Mouse (Mus musculus) heart, postnatal 0 days (tissue): ENCODE data around the gene Fhit. TPM values are rescaled to one million over a fixed set of nuclear protein-coding genes. Genes with fewer than 3 reads are reported as not detected.

Experiments used
- ATAC-seq: fragments of 200-750 bp; cut with Nextera tagmentation; 2 replicates; pipeline ENCODE4 v1.8.0; 2017; ENCODE audit warnings: low read depth, moderate number of reproducible peaks, moderate library complexity; ENCODE audit not compliant: insufficient read depth
- DNase-seq: peaks from one replicate; pipeline ENCODE4 v3.0.0-alpha.2; 2016; ENCODE audit warnings: low spot score
- H3K27ac ChIP-seq: fragments of 300-500 bp; sonication (generic); 2 replicates; pipeline ENCODE4 v1.5.1; 2014; ENCODE audit warnings: low read depth, mild to moderate bottlenecking
- H3K27me3 ChIP-seq: fragments of 300-500 bp; sonication (generic); 2 replicates; pipeline ENCODE4 v1.6.1; 2014; ENCODE audit warnings: low read length, mixed read lengths; ENCODE audit not compliant: control insufficient read depth, insufficient read depth
- H3K36me3 ChIP-seq: fragments of 300-500 bp; sonication (generic); replicated peaks from 2 replicates; pipeline ENCODE4 v1.6.1; 2014; ENCODE audit warnings: low read length, mixed read lengths; ENCODE audit not compliant: control insufficient read depth, insufficient read depth
- H3K4me1 ChIP-seq: fragments of 300-500 bp; sonication (generic); 2 replicates; pipeline ENCODE4 v1.6.1; 2014; ENCODE audit warnings: antibody characterized with exemption; ENCODE audit not compliant: control insufficient read depth, insufficient read depth
- H3K4me2 ChIP-seq: fragments of 300-500 bp; sonication (generic); 2 replicates; pipeline ENCODE4 v1.6.1; 2014; ENCODE audit warnings: low read depth, mild to moderate bottlenecking, low read length, moderate library complexity
- H3K4me3 ChIP-seq: fragments of 300-500 bp; sonication (generic); 2 replicates; pipeline ENCODE4 v1.5.1; 2014; ENCODE audit warnings: low read depth, low read length
- H3K9ac ChIP-seq: fragments of 300-500 bp; sonication (generic); replicated peaks from 2 replicates; pipeline ENCODE4 v1.6.1; 2014; ENCODE audit warnings: low read depth, low read length, mixed read lengths
- H3K9me3 ChIP-seq: fragments of 300-500 bp; sonication (generic); replicated peaks from 2 replicates; pipeline ENCODE4 v1.6.1; 2016; ENCODE audit warnings: low read length; ENCODE audit not compliant: control insufficient read depth
- CTCF ChIP-seq: IDR thresholded peaks from 2 replicates; pipeline ENCODE4 v1.5.1; 2016; ENCODE audit warnings: antibody characterized with exemption, control low read depth, low read depth
- EP300 ChIP-seq: IDR thresholded peaks from 2 replicates; pipeline ENCODE4 v1.6.1; 2016; ENCODE audit warnings: antibody characterized with exemption, low read depth
- WGBS: fragments of 180-500 bp; shearing (Covaris S2); extraction: QIAGEN DNeasy Blood & Tissue Kit; methylation state at CpG from one replicate; pipeline ENCODE4 v1.1.7; 2014; 5-methylcytosine and 5-hydroxymethylcytosine counted together
- polyA plus RNA-seq: library from polyadenylated mRNA; unstranded; fragments of >200 nt; fragmentation: Nextera tagmentation; extraction: Ambion mirVana; gene quantifications from 2 replicates; pipeline ENCODE4 v1.2.1, GENCODE M21; 2015
- total RNA-seq: library from RNA; depleted of rRNA; stranded (reverse); fragments of >200 nt; gene quantifications from 2 replicates; pipeline ENCODE4 v1.2.3, GENCODE M21; 2014; ENCODE audit warnings: low replicate concordance

Fhit gene
- total and polyA plus RNA-seq, 2 experiments from 2014 or later: 4.1 to 5.2 TPM

GRCm38 (mm10) chr14:10415068-10415467 lies 746.8 kb downstream of the Fhit start:
- 73% methylated on average over 5 of the region's 5 CpGs for WGBS
- no peak overlapping the region for H3K4me3 ChIP-seq
- no peak for ATAC-seq

GRCm38 (mm10) chr14:10409306-10409962 lies 752.4 kb downstream of the Fhit start:
- TF ChIP-seq CTCF (no peak), EP300 (no peak)
- Histone ChIP-seq H3K4me1 (no peaks in the 10 kb centered on the region), H3K4me2 (no peak overlapping the region), H3K36me3 (no peaks in the 10 kb centered on the region), H3K4me3 (no peak overlapping the region), H3K27ac (no peak overlapping the region), H3K27me3 (no peaks in the 10 kb centered on the region), H3K9ac (no peak overlapping the region), H3K9me3 (no peaks in the 10 kb centered on the region)
- ATAC-seq (no peak), DNase-seq (no peak)
- 84% methylated on average over 3 of the region's 3 CpGs for WGBS

More at GRCm38 (mm10) chr14:10415068-10415467, 746.8 kb downstream of the Fhit start:
- Histone ChIP-seq H3K9me3 (no peaks in the 10 kb centered on the region), H3K27me3 (no peaks in the 10 kb centered on the region), H3K4me2 (no peak overlapping the region), H3K4me1 (no peaks in the 10 kb centered on the region), H3K9ac (no peak overlapping the region), H3K36me3 (no peaks in the 10 kb centered on the region), H3K27ac (no peak overlapping the region)
- no peak for TF ChIP-seq CTCF
- no peak for TF ChIP-seq EP300
- no peak for DNase-seq

- Histone ChIP-seq H3K27ac (no peak overlapping the region), H3K4me2 (no peak overlapping the region), H3K4me3 (no peak overlapping the region), H3K36me3 (no peaks in the 10 kb centered on the region), H3K9ac (no peak overlapping the region), H3K27me3 (no peaks in the 10 kb centered on the region), H3K4me1 (no peaks in the 10 kb centered on the region), H3K9me3 (no peaks in the 10 kb centered on the region)
- DNase-seq (no peak), ATAC-seq (no peak)
- 73% methylated on average over 1 of the region's 1 CpGs for WGBS
- TF ChIP-seq CTCF: no peak
- TF ChIP-seq EP300: no peak
These were observed 756.5 kb downstream of the Fhit start for GRCm38 (mm10) chr14:10405346-10405745.

GRCm38 (mm10) chr14:10367783-10368680 lies 793.8 kb downstream of the Fhit start:
- H3K4me3 ChIP-seq: no peak overlapping the region
- H3K4me1 ChIP-seq: no peaks in the 10 kb centered on the region
- no peaks in the 10 kb centered on the region for H3K27me3 ChIP-seq
- TF ChIP-seq EP300 (no peak), CTCF (no peak)
- DNase-seq (no peak), ATAC-seq (no peak)
- H3K9me3 ChIP-seq: no peaks in the 10 kb centered on the region
- H3K27ac ChIP-seq: no peak overlapping the region
- H3K36me3 ChIP-seq: no peaks in the 10 kb centered on the region
- H3K4me2 ChIP-seq: no peak overlapping the region
- H3K9ac ChIP-seq: no peak overlapping the region
- WGBS: 61% methylated on average over 5 of the region's 5 CpGs

GRCm38 (mm10) chr14:10366808-10367207 lies 795.0 kb downstream of the Fhit start:
- no peaks in the 10 kb centered on the region for H3K4me1 ChIP-seq
- 83% methylated on average over 4 of the region's 4 CpGs for WGBS
- ATAC-seq (no peak), DNase-seq (no peak)
- TF ChIP-seq CTCF (no peak), EP300 (no peak)
- H3K27me3 ChIP-seq: no peaks in the 10 kb centered on the region
- H3K4me3 ChIP-seq: no peak overlapping the region
- H3K27ac ChIP-seq: no peak overlapping the region
- no peaks in the 10 kb centered on the region for H3K9me3 ChIP-seq
- H3K9ac ChIP-seq: no peak overlapping the region
- no peaks in the 10 kb centered on the region for H3K36me3 ChIP-seq
- H3K4me2 ChIP-seq: no peak overlapping the region
